Comparison of ENCODE assay signal across 9 mouse cellular contexts in genomic region chr4:132545851-132546250, GRCm38 (mm10). TPM values are rescaled to one million over a fixed set of nuclear protein-coding genes. Genes with fewer than 3 reads are reported as not detected.
DNase-seq lines count a peak whose midpoint lies in the region; ATAC-seq and TF ChIP-seq lines count a peak whose summit lies in the region.
"Had no signal": no experiment of that assay in that cellular context is flagged by ENCODE, and none has a peak within 500 bp of the region (broad histone marks: within the 10 kb centered on the region; RNA-seq: fewer than 3 reads in every experiment).

No protein-coding gene starts in this region.

- H3K36me3 ChIP-seq in hindbrain, embryonic 14.5 days (replicated peaks; ENCODE audit: control insufficient read depth, insufficient read depth): peaks cover 91% of the 10 kb centered on the region
- H3K36me3 ChIP-seq in hindbrain, embryonic 13.5 days: peaks cover 90% of the 10 kb centered on the region
- peaks cover 33% of the 10 kb centered on the region for H3K36me3 ChIP-seq in stomach, embryonic 16.5 days (ENCODE audit: control insufficient read depth, insufficient read depth, low read length)

- peak; percentile 73 for DNase-seq in hindbrain, embryonic 14.5 days (ENCODE audit: low spot score)
- peak; percentile 43 for DNase-seq in T-cell, adult 2 months (ENCODE audit: low spot score)
- peak; percentile 83 to 87 for DNase-seq in heart, postnatal 10 days
- DNase-seq in layer of hippocampus, postnatal 36 days: peak; percentile 37 to 54

- H3K27me3 ChIP-seq in hindbrain, embryonic 14.5 days (ENCODE audit: control insufficient read depth, insufficient read depth, low read length): no peaks in the 10 kb centered on the region
- H3K27me3 ChIP-seq in hindbrain, embryonic 13.5 days: no peaks in the 10 kb centered on the region
- H3K27me3 ChIP-seq in stomach, embryonic 16.5 days (ENCODE audit: control insufficient read depth, insufficient read depth, low read length): no peaks in the 10 kb centered on the region

- no peaks in the 10 kb centered on the region for H3K9me3 ChIP-seq in hindbrain, embryonic 14.5 days (ENCODE audit: control insufficient read depth, low read length)
- H3K9me3 ChIP-seq in hindbrain, embryonic 13.5 days: no peaks in the 10 kb centered on the region
- H3K9me3 ChIP-seq in stomach, embryonic 16.5 days (replicated peaks; ENCODE audit: control insufficient read depth, low read length): no peaks in the 10 kb centered on the region

- no peaks in the 10 kb centered on the region for H3K4me1 ChIP-seq in hindbrain, embryonic 14.5 days (replicated peaks; ENCODE audit: control insufficient read depth, insufficient read depth, low read length)
- H3K4me1 ChIP-seq in hindbrain, embryonic 13.5 days (replicated peaks): no peaks in the 10 kb centered on the region
- H3K4me1 ChIP-seq in cortical plate, adult 2 months (ENCODE audit: control insufficient read depth, insufficient read depth, low read length): peaks cover 6% of the 10 kb centered on the region
- no peaks in the 10 kb centered on the region for H3K4me1 ChIP-seq in stomach, embryonic 16.5 days (ENCODE audit: control insufficient read depth, insufficient read depth, low read length)

- H3K27ac ChIP-seq in hindbrain, embryonic 14.5 days: no peak overlapping the region
- H3K27ac ChIP-seq in hindbrain, embryonic 13.5 days: no peak overlapping the region
- H3K27ac ChIP-seq in cortical plate, adult 2 months (ENCODE audit: insufficient read depth, low read length): no peak overlapping the region
- no peak overlapping the region for H3K27ac ChIP-seq in stomach, embryonic 16.5 days (ENCODE audit: low read length)
- H3K27ac ChIP-seq: macrophage had no signal

- peak; percentile 73 for TF ChIP-seq CTCF in cortical plate, adult 2 months (IDR thresholded peaks at IDR 0.05; ENCODE audit: extremely low read depth, insufficient read depth, low read length)

- ATAC-seq in hindbrain, embryonic 14.5 days (ENCODE audit: low FRiP score): no peak
- ATAC-seq in hindbrain, embryonic 13.5 days (ENCODE audit: low FRiP score): no peak
- ATAC-seq in megakaryocyte progenitor cell, adult 5-6 weeks (replicated peaks; ENCODE audit: poor library complexity): peak; percentile 96
- ATAC-seq in stomach, embryonic 16.5 days (ENCODE audit: insufficient read depth, low FRiP score): peak; percentile 64; the same call in 1 of the 2 replicates

- no peak overlapping the region for H3K4me3 ChIP-seq in hindbrain, embryonic 14.5 days (replicated peaks; ENCODE audit: low read length)
- no peak overlapping the region for H3K4me3 ChIP-seq in hindbrain, embryonic 13.5 days
- no peak overlapping the region for H3K4me3 ChIP-seq in cortical plate, adult 2 months (ENCODE audit: insufficient read depth, low read length)
- H3K4me3 ChIP-seq in stomach, embryonic 16.5 days (replicated peaks; ENCODE audit: low read length): no peak overlapping the region

- WGBS in hindbrain, embryonic 14.5 days: 50% methylated on average over 8 of the region's 8 CpGs
- 50% methylated on average over 8 of the region's 8 CpGs for WGBS in hindbrain, embryonic 13.5 days
- WGBS in stomach, embryonic 16.5 days: 24% methylated on average over 8 of the region's 8 CpGs

- H3K4me2 ChIP-seq in hindbrain, embryonic 14.5 days (replicated peaks): no peak overlapping the region
- H3K4me2 ChIP-seq in hindbrain, embryonic 13.5 days: no peak overlapping the region
- H3K4me2 ChIP-seq in stomach, embryonic 16.5 days (ENCODE audit: low read depth, low read length): no peak overlapping the region

- intact Hi-C loops in heart, postnatal 10 days (cut with DNase I): loop anchor here (1.0 to 2.0 kb wide), 2 partner anchors 90 to 131 kb away; no protein-coding TSS in a partner anchor

- H3K9ac ChIP-seq in hindbrain, embryonic 14.5 days: no peak overlapping the region
- no peak overlapping the region for H3K9ac ChIP-seq in hindbrain, embryonic 13.5 days
- no peak overlapping the region for H3K9ac ChIP-seq in stomach, embryonic 16.5 days (ENCODE audit: low read length)

- TF ChIP-seq POLR2A in cortical plate, adult 2 months (IDR thresholded peaks at IDR 0.05; ENCODE audit: extremely low read depth, insufficient read depth, low read length): no peak

RNA-seq across cellular contexts. Expression of gene Dnajc8, which starts 10.5 kb away (rescaled TPM):
- 126 and 136 TPM in 2 replicates for polyA plus RNA-seq in hindbrain, embryonic 14.5 days (2014; fragmentation: Nextera tagmentation; extraction: Ambion mirVana)
- 154 and 156 TPM in 2 replicates for polyA plus RNA-seq in hindbrain, embryonic 13.5 days (2015; fragmentation: Nextera tagmentation; extraction: Ambion mirVana)
- polyA plus RNA-seq in cortical plate, adult 2 months (2012; rRNA removed): 112 and 117 TPM in 2 replicates
- total RNA-seq in heart, postnatal 10 days (2021): 10 to 100 TPM; 71.0 to 77.5 TPM
- 10 to 100 TPM; 77.9 to 86.7 TPM for total RNA-seq in layer of hippocampus, postnatal 36 days (2021)
- 134 and 147 TPM in 2 replicates for total RNA-seq in megakaryocyte progenitor cell, adult 5-6 weeks (2015)
- 416 and 463 TPM in 2 replicates for total RNA-seq in megakaryocyte progenitor cell, adult 5-6 weeks (2017)
- 138 and 149 TPM in 2 replicates for polyA plus RNA-seq in stomach, embryonic 16.5 days (2015; fragmentation: Nextera tagmentation; extraction: Ambion mirVana)

RNA-seq across cellular contexts. Expression of gene Atpif1, which starts 12.4 kb away (rescaled TPM):
- polyA plus RNA-seq in hindbrain, embryonic 14.5 days (2014; fragmentation: Nextera tagmentation; extraction: Ambion mirVana): 1,422 and 1,589 TPM in 2 replicates
- 1,428 and 1,433 TPM in 2 replicates for polyA plus RNA-seq in hindbrain, embryonic 13.5 days (2015; fragmentation: Nextera tagmentation; extraction: Ambion mirVana)
- 738 and 747 TPM in 2 replicates for polyA plus RNA-seq in cortical plate, adult 2 months (2012; rRNA removed)
- 100 to 1,000 TPM; 546 to 631 TPM for total RNA-seq in heart, postnatal 10 days (2021)
- total RNA-seq in layer of hippocampus, postnatal 36 days (2021): 100 to 1,000 TPM; 415 to 443 TPM
- total RNA-seq in megakaryocyte progenitor cell, adult 5-6 weeks (2015): 678 and 715 TPM in 2 replicates
- total RNA-seq in megakaryocyte progenitor cell, adult 5-6 weeks (2017): 1,407 and 1,519 TPM in 2 replicates
- polyA plus RNA-seq in stomach, embryonic 16.5 days (2015; fragmentation: Nextera tagmentation; extraction: Ambion mirVana): 1,031 and 1,078 TPM in 2 replicates

RNA-seq across cellular contexts. Expression of gene Ptafr, which starts 18.0 kb away (rescaled TPM):
- 0.43 and 0.67 TPM in 2 replicates for polyA plus RNA-seq in hindbrain, embryonic 14.5 days (2014; fragmentation: Nextera tagmentation; extraction: Ambion mirVana)
- polyA plus RNA-seq in hindbrain, embryonic 13.5 days (2015; fragmentation: Nextera tagmentation; extraction: Ambion mirVana): 0.82 and 0.83 TPM in 2 replicates
- polyA plus RNA-seq in cortical plate, adult 2 months (2012; rRNA removed): 1.5 and 1.7 TPM in 2 replicates
- 1 to 10 TPM; 1.1 to 1.7 TPM for total RNA-seq in heart, postnatal 10 days (2021)
- total RNA-seq in layer of hippocampus, postnatal 36 days (2021): 1 to 10 TPM; 1.2 TPM
- 1.1 and 1.3 TPM in 2 replicates for total RNA-seq in megakaryocyte progenitor cell, adult 5-6 weeks (2015)
- total RNA-seq in megakaryocyte progenitor cell, adult 5-6 weeks (2017): 2.5 and 2.9 TPM in 2 replicates
- 1.0 and 1.2 TPM in 2 replicates for polyA plus RNA-seq in stomach, embryonic 16.5 days (2015; fragmentation: Nextera tagmentation; extraction: Ambion mirVana)

RNA-seq across cellular contexts. Expression of gene Sesn2, which starts 35.5 kb away (rescaled TPM):
- polyA plus RNA-seq in hindbrain, embryonic 14.5 days (2014; fragmentation: Nextera tagmentation; extraction: Ambion mirVana): 6.7 and 7.1 TPM in 2 replicates
- polyA plus RNA-seq in hindbrain, embryonic 13.5 days (2015; fragmentation: Nextera tagmentation; extraction: Ambion mirVana): 6.6 and 8.1 TPM in 2 replicates
- polyA plus RNA-seq in cortical plate, adult 2 months (2012; rRNA removed): 8.1 and 8.2 TPM in 2 replicates
- total RNA-seq in heart, postnatal 10 days (2021): 1 to 10 TPM; 4.5 to 5.5 TPM
- 10 to 100 TPM; 12.8 to 13.5 TPM for total RNA-seq in layer of hippocampus, postnatal 36 days (2021)
- total RNA-seq in megakaryocyte progenitor cell, adult 5-6 weeks (2015): 2.4 and 3.4 TPM in 2 replicates
- total RNA-seq in megakaryocyte progenitor cell, adult 5-6 weeks (2017): 2.6 and 3.0 TPM in 2 replicates
- 12.4 and 13.7 TPM in 2 replicates for polyA plus RNA-seq in stomach, embryonic 16.5 days (2015; fragmentation: Nextera tagmentation; extraction: Ambion mirVana)

Comparison
In these comparisons a context has a peak if more than half of its experiments do, and no peak if none do; other contexts are left out.
1. ATAC-seq: peak in megakaryocyte progenitor cell, adult 5-6 weeks (single experiment) and stomach, embryonic 16.5 days (single experiment); none in hindbrain, embryonic 14.5 days (single experiment) and hindbrain, embryonic 13.5 days (single experiment).
2. Peak in every context shown above with its lines, with median percentiles within 50 percentile points of each other: DNase-seq.